Mouse (Mus musculus) stomach, postnatal 0 days (tissue): ENCODE measurements around the gene Ap1m2.

ENCODE experiments used
- CTCF ChIP-seq: IDR thresholded peaks from 2 replicates; pipeline ENCODE4 v1.5.1; 2016; ENCODE audit warnings: antibody characterized with exemption, low read depth, mild to moderate bottlenecking, moderate library complexity
- EP300 ChIP-seq: optimal IDR thresholded peaks from 2 replicates; pipeline ENCODE3; 2016; ENCODE audit warnings: antibody characterized with exemption

- TF ChIP-seq EP300 (no peak), CTCF (peak; percentile 9; the same call in 1 of the 2 replicates)
These were observed 28.3 kb upstream of the Ap1m2 start for GRCm38 (mm10) chr9:21340411-21340810.
